ENCODE assay signal across 14 mouse cellular contexts in genomic region chr19:53547597-53547996, GRCm38 (mm10). TPM values are rescaled to one million over a fixed set of nuclear protein-coding genes. Genes with fewer than 3 reads are reported as not detected.
DNase-seq lines count a peak whose midpoint lies in the region; ATAC-seq and TF ChIP-seq lines count a peak whose summit lies in the region.
"Had no signal": no experiment of that assay in that cellular context is flagged by ENCODE, and none has a peak within 500 bp of the region (broad histone marks: within the 10 kb centered on the region; RNA-seq: fewer than 3 reads in every experiment).

No protein-coding gene starts in this region.

- H3K4me2 ChIP-seq in hindbrain, embryonic 13.5 days, result no peak overlapping the region
- no peak overlapping the region for H3K4me2 ChIP-seq in hindbrain, embryonic 12.5 days (replicated peaks)
- H3K4me2 ChIP-seq in liver, postnatal 0 days (ENCODE audit: low read depth, low read length), result no peak overlapping the region

- 18% methylated on average over 8 of the region's 8 CpGs for WGBS in hindbrain, embryonic 13.5 days
- WGBS in hindbrain, embryonic 12.5 days, result 19% methylated on average over 8 of the region's 8 CpGs
- WGBS in liver, postnatal 0 days (ENCODE audit: insufficient replicate concordance), result 25% methylated on average over 8 of the region's 8 CpGs

- peaks cover 6% of the 10 kb centered on the region; the same call in 1 of the 2 replicates for H3K4me1 ChIP-seq in hindbrain, embryonic 13.5 days (replicated peaks)
- peaks cover 5% of the 10 kb centered on the region for H3K4me1 ChIP-seq in hindbrain, embryonic 12.5 days
- H3K4me1 ChIP-seq in liver, postnatal 0 days (ENCODE audit: insufficient read depth), result peaks cover 6% of the 10 kb centered on the region

- ATAC-seq in hindbrain, embryonic 13.5 days (ENCODE audit: low FRiP score), result no peak
- no peak for ATAC-seq in hindbrain, embryonic 12.5 days (ENCODE audit: low FRiP score)
- ATAC-seq in liver, postnatal 0 days, result peak; percentile 72

- no peaks in the 10 kb centered on the region for H3K27me3 ChIP-seq in hindbrain, embryonic 13.5 days
- H3K27me3 ChIP-seq in hindbrain, embryonic 12.5 days, result no peaks in the 10 kb centered on the region
- no peaks in the 10 kb centered on the region for H3K27me3 ChIP-seq in liver, postnatal 0 days (ENCODE audit: insufficient read depth, low read length)

- H3K4me3 ChIP-seq in hindbrain, embryonic 13.5 days, result no peak overlapping the region
- no peak overlapping the region for H3K4me3 ChIP-seq in hindbrain, embryonic 12.5 days
- H3K4me3 ChIP-seq in liver, postnatal 0 days (ENCODE audit: low read depth, low read length), result no peak overlapping the region

- 0 out of 2 replicates have a peak overlapping the region, but pooled peaks have one; percentile 8 for H3K9ac ChIP-seq in hindbrain, embryonic 13.5 days
- no peak overlapping the region for H3K9ac ChIP-seq in hindbrain, embryonic 12.5 days
- H3K9ac ChIP-seq in liver, postnatal 0 days (replicated peaks), result no peak overlapping the region

- H3K36me3 ChIP-seq in hindbrain, embryonic 13.5 days, result no peaks in the 10 kb centered on the region
- no peaks in the 10 kb centered on the region for H3K36me3 ChIP-seq in hindbrain, embryonic 12.5 days
- no peaks in the 10 kb centered on the region for H3K36me3 ChIP-seq in liver, postnatal 0 days (replicated peaks; ENCODE audit: insufficient read depth, low read length)

- H3K9me3 ChIP-seq in hindbrain, embryonic 13.5 days, result no peaks in the 10 kb centered on the region
- H3K9me3 ChIP-seq in hindbrain, embryonic 12.5 days (replicated peaks), result no peaks in the 10 kb centered on the region
- H3K9me3 ChIP-seq in liver, postnatal 0 days (ENCODE audit: low read length), result no peaks in the 10 kb centered on the region

- DNase-seq in CD4-positive, CD25-positive, alpha-beta regulatory T cell, adult 2 months (ENCODE audit: low read depth, low spot score), result peak; percentile 54
- peak; percentile 52 for DNase-seq in embryo, embryonic 10 days (ENCODE audit: low spot score)
- peak; percentile 23 for DNase-seq in liver, postnatal 0 days
- no peak for DNase-seq in thymus, postnatal 10 days (ENCODE audit: low spot score in 2 of 2)
- DNase-seq in cerebellum, adult 9-11 months, result no peak
- DNase-seq in urinary bladder, postnatal 25 days (ENCODE audit: low spot score), result no peak
- DNase-seq: adrenal gland, adult 8-10 months; cerebellum, postnatal 14 days; heart, adult 18-20 months; heart, postnatal 14 days; kidney, adult 18-20 months; lung, postnatal 36 days had no signal

- no peak overlapping the region for H3K27ac ChIP-seq in hindbrain, embryonic 13.5 days
- H3K27ac ChIP-seq in hindbrain, embryonic 12.5 days, result no peak overlapping the region
- H3K27ac ChIP-seq in liver, postnatal 0 days (ENCODE audit: low read depth), result no peak overlapping the region

- no peak for TF ChIP-seq EP300 in liver, postnatal 0 days (IDR thresholded peaks at IDR 0.05; ENCODE audit: low read depth)

- no peak for TF ChIP-seq CTCF in liver, postnatal 0 days (IDR thresholded peaks at IDR 0.05; ENCODE audit: low read depth)

RNA-seq across cellular contexts. Expression of gene Dusp5, which starts 18.7 kb away (rescaled TPM):
- 1.6 and 2.3 TPM in 2 replicates for polyA plus RNA-seq in hindbrain, embryonic 13.5 days (2015; fragmentation: Nextera tagmentation; extraction: Ambion mirVana)
- 2.4 TPM in 2 replicates for polyA plus RNA-seq in hindbrain, embryonic 12.5 days (2016; fragmentation: Nextera tagmentation; extraction: Ambion mirVana)
- polyA plus RNA-seq in liver, postnatal 0 days (2015; fragmentation: Nextera tagmentation; extraction: Ambion mirVana), result 2.7 and 3.4 TPM in 2 replicates

RNA-seq across cellular contexts. Expression of gene Nutf2-ps1, which starts 41.3 kb away (rescaled TPM):
- polyA plus RNA-seq in hindbrain, embryonic 13.5 days (2015; fragmentation: Nextera tagmentation; extraction: Ambion mirVana), result 283 and 310 TPM in 2 replicates
- polyA plus RNA-seq in hindbrain, embryonic 12.5 days (2016; fragmentation: Nextera tagmentation; extraction: Ambion mirVana), result 327 and 336 TPM in 2 replicates
- polyA plus RNA-seq in liver, postnatal 0 days (2015; fragmentation: Nextera tagmentation; extraction: Ambion mirVana), result 86.8 and 101 TPM in 2 replicates

RNA-seq across cellular contexts. Expression of gene Smc3, which starts 52.6 kb away (rescaled TPM):
- 68.0 and 69.6 TPM in 2 replicates for polyA plus RNA-seq in hindbrain, embryonic 13.5 days (2015; fragmentation: Nextera tagmentation; extraction: Ambion mirVana)
- 78.1 and 82.3 TPM in 2 replicates for polyA plus RNA-seq in hindbrain, embryonic 12.5 days (2016; fragmentation: Nextera tagmentation; extraction: Ambion mirVana)
- 19.4 and 19.7 TPM in 2 replicates for polyA plus RNA-seq in liver, postnatal 0 days (2015; fragmentation: Nextera tagmentation; extraction: Ambion mirVana)

Comparison
In these comparisons a context has a peak if more than half of its experiments do, and no peak if none do; other contexts are left out.
1. DNase-seq: peak in CD4-positive, CD25-positive, alpha-beta regulatory T cell, adult 2 months (single experiment), embryo, embryonic 10 days (single experiment) and liver, postnatal 0 days (single experiment); none in thymus, postnatal 10 days (0 of 2), cerebellum, adult 9-11 months (single experiment) and urinary bladder, postnatal 25 days (single experiment).